Mouse (Mus musculus) G1E (cell line): ENCODE data around the gene Zfp688. TPM values are rescaled to one million over a fixed set of nuclear protein-coding genes. Genes with fewer than 3 reads are reported as not detected.
"Not testable (repeated sequence)": the region's sequence is repeated elsewhere in the genome, so short reads cannot be mapped to it uniquely, and the experiment has no call there.

Experiments
- ATAC-seq: 2 replicates; pipeline ENCODE4 v1.8.0; 2016; ENCODE audit warnings: mild to moderate bottlenecking; ENCODE audit not compliant: insufficient number of reproducible peaks, poor library complexity, low FRiP score, severe bottlenecking; ENCODE audit errors: extremely low read depth
- DNase-seq: peaks from one replicate; pipeline ENCODE4 v3.0.0; 2012; ENCODE audit warnings: low spot score
- H3K27me3 ChIP-seq: 2 replicates; pipeline ENCODE4 v1.6.1; 2012; ENCODE audit warnings: mild to moderate bottlenecking, low read length, inconsistent platforms; ENCODE audit not compliant: insufficient read depth
- H3K36me3 ChIP-seq: replicated peaks from 2 replicates; pipeline ENCODE3; 2012; ENCODE audit warnings: mild to moderate bottlenecking, inconsistent platforms
- H3K4me1 ChIP-seq: 2 replicates; pipeline ENCODE4 v1.6.1; 2012; ENCODE audit warnings: low read depth, low read length, inconsistent platforms, mixed read lengths; ENCODE audit not compliant: insufficient read depth
- H3K4me3 ChIP-seq: 2 replicates; pipeline ENCODE4 v1.5.1; 2012; ENCODE audit warnings: low read depth, mild to moderate bottlenecking, inconsistent platforms, low read length, moderate library complexity, mixed read lengths
- H3K9me3 ChIP-seq: replicated peaks from 2 replicates; pipeline ENCODE4 v1.6.1; 2012; ENCODE audit warnings: inconsistent platforms
- CTCF ChIP-seq: IDR thresholded peaks from 2 replicates; pipeline ENCODE4 v1.5.1; 2012; ENCODE audit warnings: low read depth, low read length, inconsistent platforms, mixed read lengths
- GATA1 ChIP-seq: IDR thresholded peaks from 2 replicates; pipeline ENCODE4 v1.6.1; 2012; ENCODE audit warnings: borderline replicate concordance, low read length, inconsistent platforms, mixed read lengths
- GATA2 ChIP-seq: IDR thresholded peaks from 2 replicates; pipeline ENCODE4 v1.6.1; 2012; ENCODE audit warnings: low read depth, low read length, inconsistent platforms, borderline replicate concordance
- POLR2AphosphoS5 ChIP-seq: IDR thresholded peaks from 2 replicates; pipeline ENCODE4 v1.6.1; 2012; ENCODE audit warnings: low read depth, low read length, inconsistent platforms; ENCODE audit not compliant: insufficient replicate concordance
- TAL1 ChIP-seq: conservative IDR thresholded peaks from 2 replicates; pipeline ENCODE4 v1.6.1; 2012; ENCODE audit warnings: low read depth, low read length, inconsistent platforms, mixed read lengths
- polyA plus RNA-seq: library from polyadenylated mRNA; stranded (reverse); fragments of >175 nt; gene quantifications from 2 replicates; pipeline ENCODE4 v1.2.3, GENCODE M21; 2012
- total RNA-seq, 2 experiments: library from RNA; stranded (forward) in 1 of 2; stranded (reverse) in 1 of 2; fragments of 200-1000 nt in 1 of 2; fragments of >200 nt in 1 of 2; fragmentation: Nextera tagmentation in 1 of 2; gene quantifications; 2 replicates each; pipeline ENCODE4 v1.2.3; 2014 to 2017

Zfp688 gene
- total and polyA plus RNA-seq, 3 experiments: 11.4 to 26.6 (median 15.7) TPM

DNA sequence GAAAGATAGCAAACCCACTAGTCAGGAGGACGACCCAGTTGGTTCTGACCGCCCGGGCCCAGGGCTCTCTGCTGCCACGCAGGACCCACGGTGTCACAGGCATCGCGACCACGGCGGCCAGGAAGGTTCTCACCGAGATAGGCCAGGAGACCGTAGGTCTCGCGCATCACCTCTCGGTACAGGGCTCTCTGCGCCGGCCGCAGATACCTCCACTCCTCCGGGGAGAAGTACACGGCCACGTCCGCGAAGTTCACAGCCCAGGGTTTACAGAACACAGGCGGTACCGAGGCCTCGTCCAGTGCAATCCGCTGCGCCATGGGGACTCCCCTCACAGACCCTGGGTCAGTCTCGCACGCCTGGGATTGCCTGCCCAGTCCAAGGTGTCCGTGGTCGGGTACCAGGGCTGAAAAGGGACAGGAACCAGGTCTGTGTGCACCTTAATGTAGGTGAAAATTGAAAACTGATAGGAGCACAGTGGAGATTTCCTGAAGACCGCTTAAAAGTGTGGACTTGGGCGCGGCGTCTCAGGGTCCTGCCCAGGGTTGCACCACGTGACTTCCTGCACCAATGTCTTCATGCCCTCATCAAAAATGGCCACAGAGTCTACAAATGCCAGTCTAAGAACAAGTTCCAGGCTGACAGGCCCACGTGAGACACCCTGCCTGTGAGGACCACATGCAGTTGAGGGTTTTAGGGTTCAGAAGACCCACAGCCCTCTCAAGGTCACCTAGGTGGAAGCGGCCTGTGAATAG lies 35.1 kb downstream of the Zfp688 start, which contains the start of gene 9130019O22Rik:
Gene 9130019O22Rik, minus strand, starts transcription at position 526 of the 752 bp plus-strand sequence.
- Histone ChIP-seq H3K27me3 (no peaks in the 10 kb centered on the region), H3K4me3 (peak within 1 kb of the TSS; percentile 79), H3K9me3 (peaks cover 22% of the 10 kb centered on the region), H3K36me3 (peaks cover 39% of the 10 kb centered on the region), H3K4me1 (peaks cover 29% of the 10 kb centered on the region)
- DNase-seq (peak; percentile 89), ATAC-seq (peak; percentile 81)
- TF ChIP-seq GATA2 (no peak), CTCF (no peak), GATA1 (no peak), POLR2AphosphoS5 (no peak), TAL1 (no peak)

DNA sequence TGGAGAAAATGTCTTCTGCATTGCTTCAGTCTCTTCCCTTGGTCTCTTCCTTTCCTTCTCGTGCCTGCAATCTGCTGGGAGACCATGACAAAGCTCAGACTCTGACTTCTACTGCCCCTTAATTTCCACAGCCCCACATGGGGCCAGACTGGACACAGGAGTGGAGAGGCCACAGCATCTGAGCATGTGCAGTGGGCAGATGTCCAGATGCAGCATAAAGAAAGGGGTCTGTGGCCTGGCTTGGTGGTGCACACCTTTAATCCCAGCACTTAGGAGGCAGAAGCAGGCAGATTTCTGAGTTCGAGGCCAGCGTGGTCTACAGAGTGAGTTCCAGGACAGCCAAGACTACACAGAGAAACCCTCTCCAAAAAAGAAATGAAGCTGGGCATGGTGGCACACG lies 36.3 kb downstream of the Zfp688 start:
- H3K36me3 ChIP-seq: peaks cover 29% of the 10 kb centered on the region
- not testable (repeated sequence) for H3K4me3 ChIP-seq, DNase-seq, H3K27me3 ChIP-seq, ATAC-seq
- H3K9me3 ChIP-seq: peaks cover 17% of the 10 kb centered on the region
- peaks cover 33% of the 10 kb centered on the region for H3K4me1 ChIP-seq

DNA sequence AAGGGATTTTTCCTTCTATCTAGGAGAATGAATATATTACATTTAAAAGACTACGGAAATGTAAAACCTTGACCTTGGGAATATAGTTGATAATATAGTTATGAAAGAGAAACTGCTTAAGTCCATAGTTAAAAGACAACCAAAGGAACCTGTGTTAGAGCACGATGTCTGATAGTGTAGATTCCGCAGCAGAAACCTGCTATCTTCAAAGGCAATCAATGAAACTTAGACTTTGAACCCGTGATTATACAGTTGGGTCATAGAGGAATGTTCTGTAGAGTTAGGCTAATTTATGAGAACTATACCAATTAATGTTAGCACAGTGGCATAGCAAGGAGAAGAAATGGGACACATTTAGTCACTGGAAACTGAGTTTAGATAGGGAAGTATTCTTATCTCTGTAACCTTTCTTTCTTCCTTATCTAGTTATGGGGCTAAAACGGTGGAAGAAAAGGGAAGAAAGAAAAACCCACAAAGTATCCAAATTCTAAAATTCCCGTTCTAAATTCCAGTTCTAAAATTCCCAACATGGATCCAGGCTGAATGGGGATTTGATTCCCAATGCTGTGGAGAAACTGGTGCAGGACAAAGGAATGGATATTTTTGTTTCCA lies 43.5 kb downstream of the Zfp688 start:
- ATAC-seq: no peak
- H3K4me1 ChIP-seq: peaks cover 59% of the 10 kb centered on the region
- H3K9me3 ChIP-seq: peaks cover 3% of the 10 kb centered on the region; the same call in 1 of the 2 replicates
- no peak for TF ChIP-seq GATA1
- TF ChIP-seq TAL1: no peak
- TF ChIP-seq POLR2AphosphoS5: no peak
- TF ChIP-seq CTCF: no peak
- no peak for TF ChIP-seq GATA2
- H3K4me3 ChIP-seq: no peak overlapping the region
- H3K36me3 ChIP-seq: peaks cover 19% of the 10 kb centered on the region
- no peaks in the 10 kb centered on the region for H3K27me3 ChIP-seq
- no peak for DNase-seq

DNA sequence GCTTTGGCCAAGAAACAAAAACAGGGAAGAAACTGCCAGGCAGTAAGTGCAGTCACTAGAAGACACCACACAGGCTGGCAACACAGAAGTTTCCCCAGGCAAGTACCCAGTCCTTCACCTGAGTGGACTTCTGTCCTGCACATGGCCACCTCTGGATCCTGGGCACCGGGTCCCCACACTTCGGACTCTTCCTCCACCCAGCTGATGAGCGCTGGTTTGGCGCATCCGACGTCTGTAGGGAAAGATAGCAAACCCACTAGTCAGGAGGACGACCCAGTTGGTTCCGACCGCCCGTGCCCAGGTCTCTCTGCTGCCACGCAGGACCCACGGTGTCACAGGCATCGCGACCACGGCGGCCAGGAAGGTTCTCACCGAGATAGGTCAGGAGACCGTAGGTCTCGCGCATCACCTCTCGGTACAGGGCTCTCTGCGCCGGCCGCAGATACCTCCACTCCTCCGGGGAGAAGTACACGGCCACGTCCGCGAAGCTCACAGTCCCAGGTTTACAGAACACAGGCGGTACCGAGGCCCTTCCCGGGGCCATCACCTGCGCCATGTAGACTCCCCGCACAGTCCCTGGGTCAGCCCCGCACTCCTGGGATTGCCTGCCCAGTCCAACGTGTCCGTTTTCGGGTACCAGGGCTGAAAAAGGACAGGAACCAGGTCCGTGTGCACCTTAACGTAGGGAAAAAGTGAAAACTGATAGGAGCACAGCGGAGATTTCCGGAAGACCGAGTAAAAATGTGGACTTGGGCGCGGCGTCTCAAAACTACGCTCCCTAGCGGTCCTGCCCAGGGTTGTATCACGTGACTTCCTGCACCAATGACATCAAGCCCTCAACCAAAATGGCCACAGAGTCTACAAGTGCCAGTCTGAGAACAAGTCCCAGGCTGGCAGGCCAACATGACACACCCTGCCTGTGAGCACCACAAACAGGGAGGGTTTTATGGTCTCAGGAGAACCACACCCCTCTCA lies 46.3 kb downstream of the Zfp688 start, which contains the start of gene Zfp747:
Gene Zfp747, minus strand, starts transcription at position 780 of the 975 bp plus-strand sequence.
- DNase-seq: peak; percentile 90
- H3K4me1 ChIP-seq: peaks cover 57% of the 10 kb centered on the region
- peaks cover 17% of the 10 kb centered on the region for H3K36me3 ChIP-seq
- peak; percentile 89 for ATAC-seq
- not testable (repeated sequence) for H3K27me3 ChIP-seq, H3K9me3 ChIP-seq
- H3K4me3 ChIP-seq: peak within 1 kb of the TSS; percentile 89

DNA sequence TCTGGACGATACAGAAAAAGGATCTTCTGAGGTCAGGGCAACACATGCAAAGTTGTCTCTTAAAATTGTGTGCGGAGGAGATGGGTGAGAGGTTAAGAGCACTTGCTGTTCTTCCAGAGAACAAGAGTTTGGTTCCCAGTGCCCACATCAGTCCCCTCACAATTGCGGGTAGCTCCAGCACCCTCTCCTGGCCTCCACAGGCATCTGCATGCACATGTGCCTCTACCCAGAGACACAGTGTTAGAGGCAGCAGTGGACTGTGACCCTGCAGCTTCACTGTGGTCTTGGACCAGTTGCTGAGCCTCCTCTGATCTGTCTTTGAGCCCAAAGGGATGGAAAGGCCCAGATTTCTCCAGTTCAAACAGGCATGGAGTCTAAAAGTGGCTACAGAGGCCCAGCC lies 50.0 kb downstream of the Zfp688 start:
- not testable (repeated sequence) for ATAC-seq, DNase-seq
- H3K36me3 ChIP-seq: peaks cover 17% of the 10 kb centered on the region

DNA sequence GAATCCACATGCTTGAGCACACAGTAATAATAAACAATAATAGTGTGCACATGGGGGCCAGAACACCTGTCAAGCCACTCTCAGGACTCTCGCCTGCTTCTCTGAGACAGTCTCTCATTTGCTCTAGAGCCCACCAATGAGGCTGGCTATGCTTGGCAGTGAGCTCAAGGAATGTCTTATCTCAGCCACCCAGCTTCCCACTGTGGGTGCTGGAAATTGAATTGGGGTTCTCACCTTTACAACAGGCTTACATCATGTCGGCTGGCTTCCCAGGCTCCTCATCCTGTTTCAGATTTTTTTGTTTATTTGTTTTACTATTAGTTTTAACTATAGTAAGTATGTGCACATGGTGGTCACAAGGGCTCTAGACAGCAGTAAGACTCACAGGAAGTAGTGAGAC lies 50.7 kb downstream of the Zfp688 start:
- no peak overlapping the region for H3K4me3 ChIP-seq
- no peak for DNase-seq
- peaks cover 17% of the 10 kb centered on the region for H3K36me3 ChIP-seq
- TF ChIP-seq CTCF (no peak), GATA2 (no peak), GATA1 (no peak), TAL1 (no peak; the same call in 1 of the 2 replicates), POLR2AphosphoS5 (no peak)
- H3K4me1 ChIP-seq: peaks cover 30% of the 10 kb centered on the region
- no peak for ATAC-seq
- no peaks in the 10 kb centered on the region for H3K9me3 ChIP-seq
- peaks cover 7% of the 10 kb centered on the region for H3K27me3 ChIP-seq

More for the DNA sequence above, 50.0 kb downstream of the Zfp688 start:
- not testable (repeated sequence) for H3K4me3 ChIP-seq, H3K9me3 ChIP-seq, H3K27me3 ChIP-seq
- H3K4me1 ChIP-seq: peaks cover 32% of the 10 kb centered on the region

Other genes starting within 250 kb of the Zfp688 start
Only the 20 nearest of the 24 such genes appear.
- gene Zfp553, start 189.0 kb downstream of the Zfp688 start, total RNA-seq (2014; fragmentation: Nextera tagmentation): 11.7 and 20.0 TPM in 2 replicates
- 22.0 and 25.2 TPM in 2 replicates for gene Zfp553, start 189.0 kb downstream of the Zfp688 start, total RNA-seq (2017)
- gene Zfp553, start 189.0 kb downstream of the Zfp688 start, polyA plus RNA-seq: 25.3 and 26.2 TPM in 2 replicates
- 128 and 141 TPM in 2 replicates for gene Sept1, start 188.9 kb downstream of the Zfp688 start, total RNA-seq (2014; fragmentation: Nextera tagmentation)
- 51.1 and 54.9 TPM in 2 replicates for gene Sept1, start 188.9 kb downstream of the Zfp688 start, total RNA-seq (2017)
- 263 and 305 TPM in 2 replicates for gene Sept1, start 188.9 kb downstream of the Zfp688 start, polyA plus RNA-seq
- 3.1 and 5.8 TPM in 2 replicates for gene Zfp771, start 177.8 kb downstream of the Zfp688 start, total RNA-seq (2014; fragmentation: Nextera tagmentation)
- 11.9 and 16.5 TPM in 2 replicates for gene Zfp771, start 177.8 kb downstream of the Zfp688 start, total RNA-seq (2017)
- gene Zfp771, start 177.8 kb downstream of the Zfp688 start, polyA plus RNA-seq: 42.6 and 60.5 TPM in 2 replicates
- 67.0 and 68.7 TPM in 2 replicates for gene Dctpp1, start 161.4 kb downstream of the Zfp688 start, total RNA-seq (2014; fragmentation: Nextera tagmentation)
- gene Dctpp1, start 161.4 kb downstream of the Zfp688 start, total RNA-seq (2017): 56.4 and 74.6 TPM in 2 replicates
- 121 and 138 TPM in 2 replicates for gene Dctpp1, start 161.4 kb downstream of the Zfp688 start, polyA plus RNA-seq
- 73.6 and 75.9 TPM in 2 replicates for gene Sephs2, start 148.0 kb downstream of the Zfp688 start, total RNA-seq (2014; fragmentation: Nextera tagmentation)
- 126 and 131 TPM in 2 replicates for gene Sephs2, start 148.0 kb downstream of the Zfp688 start, total RNA-seq (2017)
- gene Sephs2, start 148.0 kb downstream of the Zfp688 start, polyA plus RNA-seq: 39.9 and 53.7 TPM in 2 replicates
- 3.7 and 5.1 TPM in 2 replicates for gene Itgal, start 125.8 kb downstream of the Zfp688 start, total RNA-seq (2014; fragmentation: Nextera tagmentation)
- gene Itgal, start 125.8 kb downstream of the Zfp688 start, total RNA-seq (2017): 3.1 and 4.1 TPM in 2 replicates
- gene Itgal, start 125.8 kb downstream of the Zfp688 start, polyA plus RNA-seq: 1.7 and 2.2 TPM in 2 replicates
- 8.4 and 12.3 TPM in 2 replicates for gene Zfp768, start 76.5 kb downstream of the Zfp688 start, total RNA-seq (2014; fragmentation: Nextera tagmentation)
- gene Zfp768, start 76.5 kb downstream of the Zfp688 start, total RNA-seq (2017): 10.9 and 12.3 TPM in 2 replicates
- 32.3 and 33.6 TPM in 2 replicates for gene Zfp768, start 76.5 kb downstream of the Zfp688 start, polyA plus RNA-seq
- gene Zfp747, start 46.0 kb downstream of the Zfp688 start, total RNA-seq (2014; fragmentation: Nextera tagmentation): 7.8 and 9.3 TPM in 2 replicates
- 12.9 and 14.2 TPM in 2 replicates for gene Zfp747, start 46.0 kb downstream of the Zfp688 start, total RNA-seq (2017)
- 5.5 and 6.2 TPM in 2 replicates for gene Zfp747, start 46.0 kb downstream of the Zfp688 start, polyA plus RNA-seq
- gene 9130019O22Rik, start 34.9 kb downstream of the Zfp688 start, total RNA-seq (2014; fragmentation: Nextera tagmentation): 4.5 and 5.0 TPM in 2 replicates
- gene 9130019O22Rik, start 34.9 kb downstream of the Zfp688 start, total RNA-seq (2017): 10.2 and 11.2 TPM in 2 replicates
- gene 9130019O22Rik, start 34.9 kb downstream of the Zfp688 start, polyA plus RNA-seq: 1.2 TPM in 2 replicates
- gene E430018J23Rik, start 28.4 kb downstream of the Zfp688 start, total RNA-seq (2014; fragmentation: Nextera tagmentation): 2.2 and 4.2 TPM in 2 replicates
- gene E430018J23Rik, start 28.4 kb downstream of the Zfp688 start, total RNA-seq (2017): 7.2 and 7.7 TPM in 2 replicates
- gene E430018J23Rik, start 28.4 kb downstream of the Zfp688 start, polyA plus RNA-seq: 6.6 and 7.3 TPM in 2 replicates
- 2.7 and 4.4 TPM in 2 replicates for gene Zfp764, start 15.2 kb downstream of the Zfp688 start, total RNA-seq (2014; fragmentation: Nextera tagmentation)
- gene Zfp764, start 15.2 kb downstream of the Zfp688 start, total RNA-seq (2017): 4.9 and 5.6 TPM in 2 replicates
- 0.55 and 0.57 TPM in 2 replicates for gene Zfp764, start 15.2 kb downstream of the Zfp688 start, polyA plus RNA-seq
- 6.1 and 7.1 TPM in 2 replicates for gene Zfp689, start 27.1 kb upstream of the Zfp688 start, total RNA-seq (2014; fragmentation: Nextera tagmentation)
- gene Zfp689, start 27.1 kb upstream of the Zfp688 start, total RNA-seq (2017): 2.0 and 2.4 TPM in 2 replicates
- 12.7 and 16.7 TPM in 2 replicates for gene Zfp689, start 27.1 kb upstream of the Zfp688 start, polyA plus RNA-seq
- gene Prr14, start 37.5 kb upstream of the Zfp688 start, total RNA-seq (2014; fragmentation: Nextera tagmentation): 115 and 137 TPM in 2 replicates
- 19.3 and 27.6 TPM in 2 replicates for gene Prr14, start 37.5 kb upstream of the Zfp688 start, total RNA-seq (2017)
- gene Prr14, start 37.5 kb upstream of the Zfp688 start, polyA plus RNA-seq: 54.2 and 63.5 TPM in 2 replicates
- gene Fbrs, start 57.1 kb upstream of the Zfp688 start, total RNA-seq (2014; fragmentation: Nextera tagmentation): 289 and 345 TPM in 2 replicates
- gene Fbrs, start 57.1 kb upstream of the Zfp688 start, total RNA-seq (2017): 13.5 and 16.3 TPM in 2 replicates
- 457 and 458 TPM in 2 replicates for gene Fbrs, start 57.1 kb upstream of the Zfp688 start, polyA plus RNA-seq
- gene Srcap, start 89.9 kb upstream of the Zfp688 start, total RNA-seq (2014; fragmentation: Nextera tagmentation): 79.0 and 107 TPM in 2 replicates
- 14.4 and 14.8 TPM in 2 replicates for gene Srcap, start 89.9 kb upstream of the Zfp688 start, total RNA-seq (2017)
- 35.7 and 48.5 TPM in 2 replicates for gene Srcap, start 89.9 kb upstream of the Zfp688 start, polyA plus RNA-seq
- 70.0 and 72.9 TPM in 2 replicates for gene Gm42715, start 97.5 kb upstream of the Zfp688 start, total RNA-seq (2014; fragmentation: Nextera tagmentation)
- 4.5 and 5.0 TPM in 2 replicates for gene Gm42715, start 97.5 kb upstream of the Zfp688 start, total RNA-seq (2017)
- gene Gm42715, start 97.5 kb upstream of the Zfp688 start, polyA plus RNA-seq: 23.1 and 24.8 TPM in 2 replicates
- not detected in 2 replicates for gene Tmem265, start 139.3 kb upstream of the Zfp688 start, total RNA-seq (2014; fragmentation: Nextera tagmentation)
- 0.87 and 3.2 TPM in 2 replicates for gene Tmem265, start 139.3 kb upstream of the Zfp688 start, total RNA-seq (2017)
- gene Tmem265, start 139.3 kb upstream of the Zfp688 start, polyA plus RNA-seq: 1.5 and 2.5 TPM in 2 replicates
- gene Phkg2, start 151.3 kb upstream of the Zfp688 start, total RNA-seq (2014; fragmentation: Nextera tagmentation): 68.9 and 87.3 TPM in 2 replicates
- gene Phkg2, start 151.3 kb upstream of the Zfp688 start, total RNA-seq (2017): 42.3 and 47.8 TPM in 2 replicates
- gene Phkg2, start 151.3 kb upstream of the Zfp688 start, polyA plus RNA-seq: 37.5 and 50.8 TPM in 2 replicates
- gene Ccdc189, start 166.5 kb upstream of the Zfp688 start, total RNA-seq (2014; fragmentation: Nextera tagmentation): 3.2 and 9.3 TPM in 2 replicates
- gene Ccdc189, start 166.5 kb upstream of the Zfp688 start, total RNA-seq (2017): 4.0 and 5.6 TPM in 2 replicates
- gene Ccdc189, start 166.5 kb upstream of the Zfp688 start, polyA plus RNA-seq: 2.5 and 3.9 TPM in 2 replicates
- gene Rnf40, start 166.7 kb upstream of the Zfp688 start, total RNA-seq (2014; fragmentation: Nextera tagmentation): 38.2 and 52.2 TPM in 2 replicates
- 48.7 and 50.3 TPM in 2 replicates for gene Rnf40, start 166.7 kb upstream of the Zfp688 start, total RNA-seq (2017)
- 47.9 and 55.8 TPM in 2 replicates for gene Rnf40, start 166.7 kb upstream of the Zfp688 start, polyA plus RNA-seq